Mouse (Mus musculus): ENCODE measurements around the gene Vezt. TPM values are rescaled to one million over a fixed set of nuclear protein-coding genes. Genes with fewer than 3 reads are reported as not detected.

The Vezt gene
- polyA plus RNA-seq, 1 experiment from 2014 or later, result 43.4 TPM

GRCm38 (mm10) chr10:94008356-94008755 is 27.3 kb downstream of the Vezt start:
- H3K9me3 ChIP-seq (ENCODE audit: control insufficient read depth, low read length), result no peaks in the 10 kb centered on the region
- DNase-seq (ENCODE audit: low spot score) (no peak), ATAC-seq (ENCODE audit: insufficient read depth, low FRiP score, low TSS enrichment) (no peak)
- H3K4me1 ChIP-seq (ENCODE audit: control insufficient read depth, insufficient read depth, low read length), result no peaks in the 10 kb centered on the region
- no peaks in the 10 kb centered on the region for H3K27me3 ChIP-seq (ENCODE audit: control insufficient read depth, insufficient read depth, low read length)
- no peak overlapping the region for H3K27ac ChIP-seq (ENCODE audit: low read depth, low read length)
- H3K4me2 ChIP-seq (ENCODE audit: low read depth), result no peak overlapping the region
- H3K9ac ChIP-seq (ENCODE audit: low read length), result no peak overlapping the region
- H3K36me3 ChIP-seq (ENCODE audit: control insufficient read depth, insufficient read depth, low read length), result peaks cover 2% of the 10 kb centered on the region; the same call in 1 of the 2 replicates
- WGBS, result 93% methylated on average over 2 of the region's 2 CpGs
- H3K4me3 ChIP-seq (ENCODE audit: low read depth, low read length), result no peak overlapping the region

- no peak overlapping the region for H3K4me3 ChIP-seq (ENCODE audit: low read depth, low read length)
- 95% methylated on average over 10 of the region's 10 CpGs for WGBS
- no peaks in the 10 kb centered on the region for H3K4me1 ChIP-seq (ENCODE audit: control insufficient read depth, insufficient read depth, low read length)
- H3K27ac ChIP-seq (ENCODE audit: low read depth, low read length), result no peak overlapping the region
- ATAC-seq (ENCODE audit: insufficient read depth, low FRiP score, low TSS enrichment), result no peak
- H3K4me2 ChIP-seq (ENCODE audit: low read depth), result no peak overlapping the region
- DNase-seq (ENCODE audit: low spot score), result no peak
- peaks cover 8% of the 10 kb centered on the region; the same call in 1 of the 2 replicates for H3K36me3 ChIP-seq (ENCODE audit: control insufficient read depth, insufficient read depth, low read length)
- H3K9ac ChIP-seq (ENCODE audit: low read length), result no peak overlapping the region
- H3K27me3 ChIP-seq (ENCODE audit: control insufficient read depth, insufficient read depth, low read length), result no peaks in the 10 kb centered on the region
- H3K9me3 ChIP-seq (ENCODE audit: control insufficient read depth, low read length), result no peaks in the 10 kb centered on the region
Observed at GRCm38 (mm10) chr10:94000223-94000622, 35.4 kb downstream of the Vezt start.

- no peak overlapping the region for H3K4me2 ChIP-seq (ENCODE audit: low read depth)
- no peaks in the 10 kb centered on the region for H3K9me3 ChIP-seq (ENCODE audit: control insufficient read depth, low read length)
- no peak overlapping the region for H3K4me3 ChIP-seq (ENCODE audit: low read depth, low read length)
- no peaks in the 10 kb centered on the region for H3K27me3 ChIP-seq (ENCODE audit: control insufficient read depth, insufficient read depth, low read length)
- peaks cover 8% of the 10 kb centered on the region; the same call in 1 of the 2 replicates for H3K36me3 ChIP-seq (ENCODE audit: control insufficient read depth, insufficient read depth, low read length)
- ATAC-seq (ENCODE audit: insufficient read depth, low FRiP score, low TSS enrichment), result no peak
- no peak overlapping the region for H3K9ac ChIP-seq (ENCODE audit: low read length)
- WGBS, result 90% methylated on average over 1 of the region's 1 CpGs
- DNase-seq (ENCODE audit: low spot score), result no peak
- H3K27ac ChIP-seq (ENCODE audit: low read depth, low read length), result no peak overlapping the region
- H3K4me1 ChIP-seq (ENCODE audit: control insufficient read depth, insufficient read depth, low read length), result no peaks in the 10 kb centered on the region
Observed at GRCm38 (mm10) chr10:93999357-93999756, 36.3 kb downstream of the Vezt start.

- DNase-seq (ENCODE audit: low spot score), result no peak
- H3K9me3 ChIP-seq (ENCODE audit: control insufficient read depth, low read length), result no peaks in the 10 kb centered on the region
- no peaks in the 10 kb centered on the region for H3K27me3 ChIP-seq (ENCODE audit: control insufficient read depth, insufficient read depth, low read length)
- ATAC-seq (ENCODE audit: insufficient read depth, low FRiP score, low TSS enrichment), result no peak
- H3K4me3 ChIP-seq (ENCODE audit: low read depth, low read length), result no peak overlapping the region
- H3K27ac ChIP-seq (ENCODE audit: low read depth, low read length), result no peak overlapping the region
- H3K9ac ChIP-seq (ENCODE audit: low read length), result no peak overlapping the region
- peaks cover 8% of the 10 kb centered on the region for H3K36me3 ChIP-seq (ENCODE audit: control insufficient read depth, insufficient read depth, low read length)
- H3K4me2 ChIP-seq (ENCODE audit: low read depth), result no peak overlapping the region
- no peaks in the 10 kb centered on the region for H3K4me1 ChIP-seq (ENCODE audit: control insufficient read depth, insufficient read depth, low read length)
- 95% methylated on average over 1 of the region's 1 CpGs for WGBS
Observed at GRCm38 (mm10) chr10:93995100-93995499, 40.5 kb downstream of the Vezt start.

- Histone ChIP-seq H3K27me3 (ENCODE audit: control insufficient read depth, insufficient read depth, low read length) (no peaks in the 10 kb centered on the region), H3K9me3 (ENCODE audit: control insufficient read depth, low read length) (no peaks in the 10 kb centered on the region), H3K4me1 (ENCODE audit: control insufficient read depth, insufficient read depth, low read length) (no peaks in the 10 kb centered on the region), H3K4me2 (ENCODE audit: low read depth) (no peak overlapping the region), H3K4me3 (ENCODE audit: low read depth, low read length) (no peak overlapping the region), H3K9ac (ENCODE audit: low read length) (no peak overlapping the region), H3K27ac (ENCODE audit: low read depth, low read length) (no peak overlapping the region), H3K36me3 (ENCODE audit: control insufficient read depth, insufficient read depth, low read length) (peaks cover 10% of the 10 kb centered on the region)
- WGBS, result 94% methylated on average over 10 of the region's 10 CpGs
- no peak for DNase-seq (ENCODE audit: low spot score)
- no peak for ATAC-seq (ENCODE audit: insufficient read depth, low FRiP score, low TSS enrichment)
Observed at GRCm38 (mm10) chr10:93994136-93994535, 41.5 kb downstream of the Vezt start.

- Histone ChIP-seq H3K27me3 (ENCODE audit: control insufficient read depth, insufficient read depth, low read length) (no peaks in the 10 kb centered on the region), H3K36me3 (ENCODE audit: control insufficient read depth, insufficient read depth, low read length) (peaks cover 2% of the 10 kb centered on the region; the same call in 1 of the 2 replicates), H3K4me1 (ENCODE audit: control insufficient read depth, insufficient read depth, low read length) (no peaks in the 10 kb centered on the region), H3K27ac (ENCODE audit: low read depth, low read length) (no peak overlapping the region), H3K4me2 (ENCODE audit: low read depth) (no peak overlapping the region), H3K9ac (ENCODE audit: low read length) (no peak overlapping the region), H3K9me3 (ENCODE audit: control insufficient read depth, low read length) (no peaks in the 10 kb centered on the region), H3K4me3 (ENCODE audit: low read depth, low read length) (no peak overlapping the region)
- ATAC-seq (ENCODE audit: insufficient read depth, low FRiP score, low TSS enrichment), result no peak
- DNase-seq (ENCODE audit: low spot score), result no peak
Observed at GRCm38 (mm10) chr10:93985357-93985756, 50.3 kb downstream of the Vezt start.

- ATAC-seq (ENCODE audit: insufficient read depth, low FRiP score, low TSS enrichment) (no peak), DNase-seq (ENCODE audit: low spot score) (no peak)
- H3K4me3 ChIP-seq (ENCODE audit: low read depth, low read length), result no peak overlapping the region
- H3K4me2 ChIP-seq (ENCODE audit: low read depth), result no peak overlapping the region
- WGBS, result 36% methylated on average over 10 of the region's 10 CpGs
- H3K36me3 ChIP-seq (ENCODE audit: control insufficient read depth, insufficient read depth, low read length), result 0 out of 2 replicates have a peak, but pooled peaks cover 2% of the 10 kb centered on the region
- H3K4me1 ChIP-seq (ENCODE audit: control insufficient read depth, insufficient read depth, low read length), result no peaks in the 10 kb centered on the region
- H3K27ac ChIP-seq (ENCODE audit: low read depth, low read length), result no peak overlapping the region
- no peaks in the 10 kb centered on the region for H3K27me3 ChIP-seq (ENCODE audit: control insufficient read depth, insufficient read depth, low read length)
- no peak overlapping the region for H3K9ac ChIP-seq (ENCODE audit: low read length)
- no peaks in the 10 kb centered on the region for H3K9me3 ChIP-seq (ENCODE audit: control insufficient read depth, low read length)
Observed at GRCm38 (mm10) chr10:93969306-93969705, 66.3 kb downstream of the Vezt start.

GRCm38 (mm10) chr10:93967486-93967885 is 68.1 kb downstream of the Vezt start:
- ATAC-seq (ENCODE audit: insufficient read depth, low FRiP score, low TSS enrichment) (no peak), DNase-seq (ENCODE audit: low spot score) (no peak)
- H3K4me1 ChIP-seq (ENCODE audit: control insufficient read depth, insufficient read depth, low read length), result no peaks in the 10 kb centered on the region
- no peaks in the 10 kb centered on the region for H3K9me3 ChIP-seq (ENCODE audit: control insufficient read depth, low read length)
- H3K27me3 ChIP-seq (ENCODE audit: control insufficient read depth, insufficient read depth, low read length), result no peaks in the 10 kb centered on the region
- no peak overlapping the region for H3K9ac ChIP-seq (ENCODE audit: low read length)
- no peak overlapping the region for H3K4me2 ChIP-seq (ENCODE audit: low read depth)
- H3K27ac ChIP-seq (ENCODE audit: low read depth, low read length), result no peak overlapping the region
- H3K36me3 ChIP-seq (ENCODE audit: control insufficient read depth, insufficient read depth, low read length), result no peaks in the 10 kb centered on the region
- H3K4me3 ChIP-seq (ENCODE audit: low read depth, low read length), result no peak overlapping the region

- ATAC-seq (ENCODE audit: insufficient read depth, low FRiP score, low TSS enrichment) (no peak), DNase-seq (ENCODE audit: low spot score) (no peak)
- no peak overlapping the region for H3K27ac ChIP-seq (ENCODE audit: low read depth, low read length)
- 89% methylated on average over 3 of the region's 3 CpGs for WGBS
- no peaks in the 10 kb centered on the region for H3K36me3 ChIP-seq (ENCODE audit: control insufficient read depth, insufficient read depth, low read length)
- no peaks in the 10 kb centered on the region for H3K27me3 ChIP-seq (ENCODE audit: control insufficient read depth, insufficient read depth, low read length)
- no peak overlapping the region for H3K4me3 ChIP-seq (ENCODE audit: low read depth, low read length)
- H3K4me2 ChIP-seq (ENCODE audit: low read depth), result no peak overlapping the region
- no peaks in the 10 kb centered on the region for H3K4me1 ChIP-seq (ENCODE audit: control insufficient read depth, insufficient read depth, low read length)
- H3K9me3 ChIP-seq (ENCODE audit: control insufficient read depth, low read length), result no peaks in the 10 kb centered on the region
- no peak overlapping the region for H3K9ac ChIP-seq (ENCODE audit: low read length)
Observed at GRCm38 (mm10) chr10:93954023-93954422, 81.6 kb downstream of the Vezt start.
